Mouse (Mus musculus) thymus, adult 2 months (tissue): ENCODE measurements around the gene Nav3.

ENCODE experiments used
- CTCF ChIP-seq: fragments of 200-500 bp; IDR thresholded peaks from 2 replicates; pipeline ENCODE4 v1.5.1; 2012; ENCODE audit warnings: mild to moderate bottlenecking, control low read depth, low read length, moderate library complexity, borderline replicate concordance; ENCODE audit not compliant: control insufficient read depth, poor library complexity, insufficient read depth; ENCODE audit errors: extremely low read depth
- POLR2A ChIP-seq: fragments of 200-500 bp; IDR thresholded peaks from 2 replicates; pipeline ENCODE4 v1.6.1; 2012; ENCODE audit warnings: mild to moderate bottlenecking, low read length, control low read depth, moderate library complexity; ENCODE audit not compliant: control insufficient read depth, poor library complexity, insufficient read depth; ENCODE audit errors: extremely low read depth

DNA sequence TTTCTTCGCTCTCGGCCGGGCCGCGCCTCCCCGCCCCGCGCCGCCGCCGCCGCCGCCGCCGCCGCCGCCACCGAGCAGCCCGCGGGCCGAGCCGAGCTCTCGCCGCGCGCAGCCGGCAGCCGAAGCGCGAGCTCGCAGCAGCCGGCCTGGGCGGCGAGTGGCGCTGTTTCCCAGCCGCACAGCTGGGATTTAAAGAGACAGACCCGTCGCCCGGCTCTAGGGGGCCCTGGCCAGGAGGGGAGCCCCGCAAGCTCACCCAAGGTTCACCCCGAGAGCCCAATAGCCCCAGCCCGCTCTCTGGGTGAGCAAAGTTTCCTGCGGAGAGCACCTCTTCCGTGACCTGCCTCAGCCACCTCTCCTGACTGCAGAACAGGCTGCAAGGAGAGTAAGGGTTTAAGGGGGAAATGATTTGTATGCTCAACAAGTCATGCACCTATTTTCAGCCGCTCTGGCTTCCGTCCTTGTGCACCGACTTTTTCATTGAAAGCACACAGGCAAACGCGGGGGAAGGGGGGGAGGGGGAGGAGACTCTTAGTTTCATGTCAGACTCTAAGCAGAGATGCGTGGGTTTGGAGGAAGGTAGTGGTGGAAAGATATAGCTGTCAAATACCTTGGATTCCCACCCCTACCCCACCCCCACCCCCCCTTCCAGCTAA is at the start of gene Nav3:
- TF ChIP-seq POLR2A (no peak), CTCF (no peak)
